Mouse (Mus musculus): ENCODE measurements at regions not wholly inside any gene's neighbourhood (a gene's known extent, or its start where the extent isn't known, plus 50 kb on each side); places are given as distances from the start of the nearest gene placed in this dataset.

- intact Hi-C loops (cut with DNase I) = no loop called here
- no peak for DNase-seq (ENCODE audit: low spot score)
These were observed 817.6 kb downstream of the Flrt2 start for GRCm38 (mm10) chr12:96509658-96510057.

GRCm38 (mm10) chr12:96558824-96559223, 866.8 kb downstream of the Flrt2 start:
- no peak for DNase-seq (ENCODE audit: low spot score)
- intact Hi-C loops (cut with DNase I) = no loop called here

- intact Hi-C loops (cut with DNase I) = no loop called here
- DNase-seq (ENCODE audit: low spot score) = no peak
These were observed 902.8 kb downstream of the Flrt2 start for GRCm38 (mm10) chr12:96594845-96595244.

- DNase-seq (ENCODE audit: low spot score) = no peak
- intact Hi-C loops (cut with DNase I) = no loop called here
These were observed 923.1 kb downstream of the Flrt2 start for GRCm38 (mm10) chr12:96615134-96615533.

- intact Hi-C loops (cut with DNase I) = no loop called here
- DNase-seq (ENCODE audit: low spot score) = no peak
These were observed 923.8 kb downstream of the Flrt2 start for GRCm38 (mm10) chr12:96615850-96616249.

GRCm38 (mm10) chr12:96617226-96617625, 925.2 kb downstream of the Flrt2 start:
- intact Hi-C loops (cut with DNase I) = no loop called here

More at GRCm38 (mm10) chr12:96617226-96617625, 925.2 kb downstream of the Flrt2 start:
- DNase-seq (ENCODE audit: low spot score) = no peak
